10 mouse cellular contexts compared by ENCODE assay signal in the genomic region with DNA sequence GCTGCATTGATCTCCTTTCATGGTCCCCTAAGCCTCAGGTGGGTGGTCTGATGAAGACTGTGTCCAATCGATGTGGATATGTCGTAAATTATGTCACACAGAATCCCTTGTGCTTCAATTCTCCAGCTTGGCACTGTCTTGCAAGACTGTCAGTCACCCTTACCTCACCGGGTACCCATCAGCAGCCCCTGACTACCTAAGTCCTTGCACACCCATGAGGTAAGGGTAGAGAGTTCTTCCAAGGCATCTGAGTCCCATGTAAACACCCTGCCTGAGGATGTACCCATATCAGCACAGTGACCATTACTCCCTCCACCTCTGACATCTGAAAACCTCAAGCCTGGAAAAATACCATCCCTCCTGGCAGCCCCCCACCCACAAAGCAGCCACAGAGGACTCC. TPM values are rescaled to one million over a fixed set of nuclear protein-coding genes. Genes with fewer than 3 reads are reported as not detected.
DNase-seq lines count a peak whose midpoint lies in the region; ATAC-seq and TF ChIP-seq lines count a peak whose summit lies in the region.
"Had no signal": no experiment of that assay in that cellular context is flagged by ENCODE, and none has a peak within 500 bp of the region (broad histone marks: within the 10 kb centered on the region; RNA-seq: fewer than 3 reads in every experiment).

No protein-coding gene starts in this region.

- peak overlapping the region; percentile 59 for H3K4me3 ChIP-seq in heart, embryonic 11.5 days (ENCODE audit: low read depth, low read length)
- peak overlapping the region; percentile 69 to 91; a peak in 2 of 4 replicates for H3K4me3 ChIP-seq in ES-E14 (ENCODE audit: insufficient read depth in 1 of 2, low read depth in 1 of 2, low read length in 2 of 2, poor library complexity in 1 of 2, severe bottlenecking in 1 of 2)
- peak overlapping the region; percentile 80 for H3K4me3 ChIP-seq in forebrain, embryonic 16.5 days (replicated peaks; ENCODE audit: low read length)
- H3K4me3 ChIP-seq in liver, embryonic 15.5 days (replicated peaks) = peak overlapping the region; percentile 75

- peak overlapping the region; percentile 83; the same call in 1 of the 2 replicates for H3K9ac ChIP-seq in heart, embryonic 11.5 days (ENCODE audit: low read depth, low read length)
- H3K9ac ChIP-seq in ES-E14 (ENCODE audit: insufficient read depth, low read depth, low read length, poor library complexity, severe bottlenecking) = no peak overlapping the region
- H3K9ac ChIP-seq in forebrain, embryonic 16.5 days (replicated peaks; ENCODE audit: low read depth, low read length) = peak overlapping the region; percentile 84
- H3K9ac ChIP-seq in liver, embryonic 15.5 days = peak overlapping the region; percentile 79

- 50% methylated on average over 3 of the region's 3 CpGs for WGBS in heart, embryonic 11.5 days (ENCODE audit: insufficient replicate concordance)
- WGBS in forebrain, embryonic 16.5 days = 49% methylated on average over 3 of the region's 3 CpGs
- WGBS in liver, embryonic 15.5 days (ENCODE audit: insufficient replicate concordance) = 58% methylated on average over 3 of the region's 3 CpGs

- intact Hi-C loops in heart, postnatal 14 days (cut with DNase I) = loop anchor here (2.0 kb wide), 1 partner anchor 24 kb away; the partner anchor contains the start of genes Trp53 and Wrap53

- in situ Hi-C loops in ES-E14 (cut with MboI; ENCODE audit: low sequenced_read_pairs in 2 of 2, unreplicated experiment in 2 of 2) = no loop called here

- H3K36me3 ChIP-seq in heart, embryonic 11.5 days (ENCODE audit: control insufficient read depth, insufficient read depth, low read length) = no peaks in the 10 kb centered on the region
- no peaks in the 10 kb centered on the region for H3K36me3 ChIP-seq in ES-E14 (ENCODE audit: control insufficient read depth, insufficient read depth, low read length, poor library complexity, severe bottlenecking)
- H3K36me3 ChIP-seq in forebrain, embryonic 16.5 days (ENCODE audit: control insufficient read depth, insufficient read depth) = peaks cover 3% of the 10 kb centered on the region; the same call in 1 of the 2 replicates
- H3K36me3 ChIP-seq in liver, embryonic 15.5 days (replicated peaks) = peaks cover 3% of the 10 kb centered on the region; the same call in 1 of the 2 replicates

- peak overlapping the region; percentile 99 for H3K4me2 ChIP-seq in heart, embryonic 11.5 days
- peak overlapping the region; percentile 99 for H3K4me2 ChIP-seq in forebrain, embryonic 16.5 days (ENCODE audit: low read length)
- peak overlapping the region; percentile 99 for H3K4me2 ChIP-seq in liver, embryonic 15.5 days

- H3K27ac ChIP-seq in heart, embryonic 11.5 days (ENCODE audit: low read depth, low read length) = peak overlapping the region; percentile 77; the same call in 1 of the 2 replicates
- H3K27ac ChIP-seq in ES-E14 (ENCODE audit: insufficient read depth, low read depth, low read length, poor library complexity, severe bottlenecking) = no peak overlapping the region
- no peak overlapping the region; the same call in 1 of the 2 replicates for H3K27ac ChIP-seq in forebrain, embryonic 16.5 days (ENCODE audit: low read length)
- H3K27ac ChIP-seq in liver, embryonic 15.5 days (replicated peaks) = peak overlapping the region; percentile 83

- H3K9me3 ChIP-seq in heart, embryonic 11.5 days (replicated peaks; ENCODE audit: control insufficient read depth, low read length) = no peaks in the 10 kb centered on the region
- H3K9me3 ChIP-seq in ES-E14 (ENCODE audit: control insufficient read depth, insufficient read depth, low read depth, low read length) = no peaks in the 10 kb centered on the region
- no peaks in the 10 kb centered on the region for H3K9me3 ChIP-seq in forebrain, embryonic 16.5 days (ENCODE audit: control insufficient read depth, low read length)
- H3K9me3 ChIP-seq in liver, embryonic 15.5 days (replicated peaks) = no peaks in the 10 kb centered on the region

- no peak for ATAC-seq in heart, embryonic 11.5 days (replicated peaks; ENCODE audit: insufficient number of reproducible peaks, low FRiP score, low TSS enrichment)
- no peak for ATAC-seq in forebrain, embryonic 16.5 days
- no peak for ATAC-seq in liver, embryonic 15.5 days (ENCODE audit: insufficient read depth)

- peaks cover 42% of the 10 kb centered on the region for H3K4me1 ChIP-seq in heart, embryonic 11.5 days (ENCODE audit: control insufficient read depth, insufficient read depth, low read length)
- H3K4me1 ChIP-seq in ES-E14 (ENCODE audit: control insufficient read depth in 2 of 2, insufficient read depth in 2 of 2, low read length in 2 of 2, poor library complexity in 1 of 2) = peaks cover 17 to 26% of the 10 kb centered on the region in 2 experiments; a peak in 3 of 4 replicates
- peaks cover 26% of the 10 kb centered on the region for H3K4me1 ChIP-seq in forebrain, embryonic 16.5 days (replicated peaks; ENCODE audit: control insufficient read depth, insufficient read depth, low read length)
- H3K4me1 ChIP-seq in liver, embryonic 15.5 days (replicated peaks) = peaks cover 86% of the 10 kb centered on the region

- DNase-seq in heart, postnatal 14 days = no peak
- DNase-seq in ES-E14 (ENCODE audit: low read depth, low spot score) = no peak
- DNase-seq in spleen, postnatal 10 days (ENCODE audit: low spot score in 2 of 2) = no peak
- no peak for DNase-seq in layer of hippocampus, postnatal 10 days (ENCODE audit: low spot score in 2 of 2)
- no peak for DNase-seq in adrenal gland, adult 8-10 months

- H3K27me3 ChIP-seq in heart, embryonic 11.5 days (ENCODE audit: control insufficient read depth, insufficient read depth, low read length) = no peaks in the 10 kb centered on the region
- H3K27me3 ChIP-seq in forebrain, embryonic 16.5 days (replicated peaks; ENCODE audit: control insufficient read depth, insufficient read depth, low read length) = no peaks in the 10 kb centered on the region
- peaks cover 13% of the 10 kb centered on the region; the same call in 1 of the 2 replicates for H3K27me3 ChIP-seq in liver, embryonic 15.5 days

TF ChIP-seq in ES-E14, 5 proteins besides CTCF, POLR2A, EP300 and RAD21:
- TF ChIP-seq MAFK (IDR thresholded peaks at IDR 0.05; ENCODE audit: insufficient read depth, low read depth, low read length) (no peak), ZC3H11A (IDR thresholded peaks at IDR 0.05; ENCODE audit: borderline replicate concordance, low read depth, low read length) (no peak), CHD2 (IDR thresholded peaks at IDR 0.05; ENCODE audit: low read depth, low read length) (no peak), HCFC1 (IDR thresholded peaks at IDR 0.05; ENCODE audit: borderline replicate concordance, insufficient read depth, low read length) (no peak), ZNF384 (IDR thresholded peaks at IDR 0.05; ENCODE audit: low read depth, low read length) (no peak)

RNA-seq across cellular contexts. Expression of gene Atp1b2, which starts 1.4 kb away (rescaled TPM):
- polyA plus RNA-seq in heart, embryonic 11.5 days (2014; fragmentation: Nextera tagmentation; extraction: Ambion mirVana) = 31.0 and 36.2 TPM in 2 replicates
- total RNA-seq in heart, postnatal 14 days (2021) = 10 to 100 TPM; 31.8 to 31.9 TPM
- total RNA-seq in ES-E14 (2012; rRNA removed) = 12.1 and 13.1 TPM in 2 replicates
- polyA plus RNA-seq in forebrain, embryonic 16.5 days (2015; fragmentation: Nextera tagmentation; extraction: Ambion mirVana) = 30.2 and 33.8 TPM in 2 replicates
- 14.1 and 14.7 TPM in 2 replicates for polyA plus RNA-seq in liver, embryonic 15.5 days (2015; fragmentation: Nextera tagmentation; extraction: Ambion mirVana)
- 100 to 1,000 TPM; 456 to 463 TPM for total RNA-seq in layer of hippocampus, postnatal 10 days (2021)
- 10 to 100 TPM; 22.5 to 47.8 (median 38.2) TPM for total RNA-seq in adrenal gland, adult 8-10 months (2022)
- polyA plus RNA-seq: CD4-positive, CD25-positive, alpha-beta regulatory T cell, adult 4 months had no signal

RNA-seq across cellular contexts. Expression of gene Shbg, which starts 13.4 kb away (rescaled TPM):
- 1.5 TPM in 1 of 2 replicates, not detected in the other for polyA plus RNA-seq in heart, embryonic 11.5 days (2014; fragmentation: Nextera tagmentation; extraction: Ambion mirVana)
- total RNA-seq in heart, postnatal 14 days (2021) = not detected
- not detected in 2 replicates for total RNA-seq in ES-E14 (2012; rRNA removed)
- polyA plus RNA-seq in forebrain, embryonic 16.5 days (2015; fragmentation: Nextera tagmentation; extraction: Ambion mirVana) = not detected in 2 replicates
- polyA plus RNA-seq in liver, embryonic 15.5 days (2015; fragmentation: Nextera tagmentation; extraction: Ambion mirVana) = 26.6 and 27.2 TPM in 2 replicates
- not detected for total RNA-seq in layer of hippocampus, postnatal 10 days (2021)
- total RNA-seq in adrenal gland, adult 8-10 months (2022) = not detected
- total RNA-seq: gastrocnemius, adult 8-10 months had no signal
- polyA plus RNA-seq: CD4-positive, CD25-positive, alpha-beta regulatory T cell, adult 4 months had no signal

RNA-seq across cellular contexts. Expression of gene Sat2, which starts 17.5 kb away (rescaled TPM):
- polyA plus RNA-seq in heart, embryonic 11.5 days (2014; fragmentation: Nextera tagmentation; extraction: Ambion mirVana) = 15.2 and 16.4 TPM in 2 replicates
- 1 to 10 TPM; 1.6 to 2.5 TPM for total RNA-seq in heart, postnatal 14 days (2021)
- 3.2 and 3.6 TPM in 2 replicates for total RNA-seq in ES-E14 (2012; rRNA removed)
- 17.3 and 23.8 TPM in 2 replicates for polyA plus RNA-seq in forebrain, embryonic 16.5 days (2015; fragmentation: Nextera tagmentation; extraction: Ambion mirVana)
- 10.2 and 11.1 TPM in 2 replicates for polyA plus RNA-seq in liver, embryonic 15.5 days (2015; fragmentation: Nextera tagmentation; extraction: Ambion mirVana)
- total RNA-seq in layer of hippocampus, postnatal 10 days (2021) = 10 to 100 TPM; 15.0 to 17.1 TPM
- total RNA-seq in adrenal gland, adult 8-10 months (2022) = 10 to 100 TPM in 2 of 4 experiments, 1 to 10 TPM in 2; 7.3 to 17.8 (median 12.8) TPM
- polyA plus RNA-seq: CD4-positive, CD25-positive, alpha-beta regulatory T cell, adult 4 months had no signal

RNA-seq across cellular contexts. Expression of gene Trp53, which starts 24.2 kb away (rescaled TPM):
- 103 and 107 TPM in 2 replicates for polyA plus RNA-seq in heart, embryonic 11.5 days (2014; fragmentation: Nextera tagmentation; extraction: Ambion mirVana)
- 10 to 100 TPM; 22.1 to 27.3 TPM for total RNA-seq in heart, postnatal 14 days (2021)
- total RNA-seq in ES-E14 (2012; rRNA removed) = 98.0 and 105 TPM in 2 replicates
- 103 and 109 TPM in 2 replicates for polyA plus RNA-seq in forebrain, embryonic 16.5 days (2015; fragmentation: Nextera tagmentation; extraction: Ambion mirVana)
- polyA plus RNA-seq in liver, embryonic 15.5 days (2015; fragmentation: Nextera tagmentation; extraction: Ambion mirVana) = 62.4 and 63.8 TPM in 2 replicates
- total RNA-seq in layer of hippocampus, postnatal 10 days (2021) = 10 to 100 TPM; 31.4 to 31.8 TPM
- total RNA-seq in adrenal gland, adult 8-10 months (2022) = 10 to 100 TPM; 57.6 to 71.1 (median 64.0) TPM

RNA-seq across cellular contexts. Expression of gene Wrap53, which starts 24.3 kb away (rescaled TPM):
- polyA plus RNA-seq in heart, embryonic 11.5 days (2014; fragmentation: Nextera tagmentation; extraction: Ambion mirVana) = 20.3 and 22.9 TPM in 2 replicates
- 1 to 10 TPM; 4.3 to 6.5 TPM for total RNA-seq in heart, postnatal 14 days (2021)
- total RNA-seq in ES-E14 (2012; rRNA removed) = 30.7 and 33.0 TPM in 2 replicates
- 27.3 and 28.6 TPM in 2 replicates for polyA plus RNA-seq in forebrain, embryonic 16.5 days (2015; fragmentation: Nextera tagmentation; extraction: Ambion mirVana)
- 15.9 and 16.9 TPM in 2 replicates for polyA plus RNA-seq in liver, embryonic 15.5 days (2015; fragmentation: Nextera tagmentation; extraction: Ambion mirVana)
- 10 to 100 TPM in 1 of 2 experiments, 1 to 10 TPM in 1; 7.7 to 10.6 TPM for total RNA-seq in layer of hippocampus, postnatal 10 days (2021)
- total RNA-seq in adrenal gland, adult 8-10 months (2022) = 10 to 100 TPM in 3 of 4 experiments, 1 to 10 TPM in 1; 9.1 to 11.9 (median 11.0) TPM

Comparison
In these comparisons a context has a peak if more than half of its experiments do, and no peak if none do; other contexts are left out.
1. H3K27ac ChIP-seq: peak in heart, embryonic 11.5 days (single experiment) and liver, embryonic 15.5 days (single experiment); none in ES-E14 (single experiment) and forebrain, embryonic 16.5 days (single experiment).
2. RNA of gene Atp1b2, which starts 1.4 kb away (total RNA-seq): 456 to 463 TPM in layer of hippocampus, postnatal 10 days; 22.5 to 47.8 TPM in adrenal gland, adult 8-10 months, 31.8 to 31.9 TPM in heart, postnatal 14 days and 12.1 to 13.1 TPM in ES-E14; every median in the first group is over 4 times any median in the second.
3. Peak in every context shown above with its lines, with median percentiles within 50 percentile points of each other: H3K4me2 ChIP-seq and H3K4me3 ChIP-seq.